Mouse (Mus musculus) ES-E14 (cell line): ENCODE measurements around the gene Trim75.

Experiments used
- CHD2 ChIP-seq: IDR thresholded peaks from 2 replicates; pipeline ENCODE4 v1.6.1; 2014; ENCODE audit warnings: mild to moderate bottlenecking, low read depth, low read length, inconsistent platforms
- HCFC1 ChIP-seq: IDR thresholded peaks from 2 replicates; pipeline ENCODE4 v1.6.1; 2012; ENCODE audit warnings: low read length, inconsistent platforms, borderline replicate concordance; ENCODE audit not compliant: insufficient read depth
- MAFK ChIP-seq: IDR thresholded peaks from 2 replicates; pipeline ENCODE4 v1.6.1; 2014; ENCODE audit warnings: mild to moderate bottlenecking, low read depth, low read length, inconsistent platforms; ENCODE audit not compliant: insufficient read depth
- ZC3H11A ChIP-seq: IDR thresholded peaks from 2 replicates; pipeline ENCODE4 v1.6.1; 2012; ENCODE audit warnings: low read depth, mild to moderate bottlenecking, inconsistent platforms, low read length, borderline replicate concordance
- ZNF384 ChIP-seq: IDR thresholded peaks from 2 replicates; pipeline ENCODE4 v1.6.1; 2012; ENCODE audit warnings: low read depth, low read length, inconsistent platforms

DNA sequence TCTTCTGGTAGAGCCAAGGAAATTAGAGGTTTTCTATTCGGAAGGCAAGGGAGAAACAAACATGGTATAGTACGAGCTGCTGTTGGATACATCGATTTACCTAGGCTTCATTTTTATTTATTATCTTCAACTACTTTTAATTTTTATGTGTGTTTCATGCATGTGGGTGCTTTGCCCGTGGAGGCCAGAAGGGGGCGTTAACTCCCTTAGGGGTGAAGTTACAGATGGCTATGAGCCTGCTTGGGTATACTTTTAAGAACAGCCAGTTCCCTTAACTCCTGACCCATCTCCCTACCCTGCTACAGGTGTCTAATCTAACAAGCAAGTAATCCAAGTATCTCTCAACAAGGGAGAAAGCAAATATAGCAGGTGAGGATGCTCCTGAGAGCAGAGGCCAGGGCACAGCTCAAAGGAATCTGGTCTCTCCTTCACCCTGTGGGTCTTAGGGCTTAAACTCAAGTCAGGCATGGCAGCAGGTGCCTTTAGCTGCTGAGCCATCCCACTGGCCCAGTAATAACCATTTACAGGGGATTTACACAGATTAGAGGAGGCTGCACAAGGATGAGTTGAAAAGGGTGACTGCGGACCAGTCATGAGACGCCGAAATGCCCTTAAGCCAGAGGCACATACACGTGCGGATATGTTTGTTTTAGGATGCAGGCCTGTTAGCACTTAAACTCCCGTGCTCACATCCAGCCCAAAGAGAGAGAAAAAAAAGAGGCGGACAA is 41.5 kb upstream of the Trim75 start:
- TF ChIP-seq ZC3H11A (peak; percentile 72), CHD2 (no peak), ZNF384 (no peak), HCFC1 (no peak), MAFK (no peak)
